Mouse (Mus musculus) erythroid progenitor cell, adult 5-6 weeks (primary cell): Measurements from ENCODE around the gene Armcx1. TPM values are rescaled to one million over a fixed set of nuclear protein-coding genes. Genes with fewer than 3 reads are reported as not detected.
"Not testable (repeated sequence)": the region's sequence is repeated elsewhere in the genome, so short reads cannot be mapped to it uniquely, and the experiment has no call there.

ENCODE experiments used
- ATAC-seq: replicated peaks from 2 replicates; pipeline ENCODE4 v1.8.0; 2016; ENCODE audit warnings: moderate number of reproducible peaks, mild to moderate bottlenecking, moderate TSS enrichment, inconsistent platforms; ENCODE audit not compliant: poor library complexity, low FRiP score, severe bottlenecking
- total RNA-seq, 2 experiments: library from RNA; stranded (forward) in 1 of 2; stranded (reverse) in 1 of 2; fragments of 150-400 nt in 1 of 2; fragments of 186-747, 209-891 nt in 1 of 2; gene quantifications; 2 replicates each; pipeline versions ENCODE4 v1.2.3 to v1.2.4; 2015 to 2017; ENCODE audit warnings: low replicate concordance in 2 of 2

The Armcx1 gene
- not detected in 2 replicates for total RNA-seq (2015; ENCODE audit: low replicate concordance)
- total RNA-seq (2017; ENCODE audit: low replicate concordance) = 0.15 and 0.39 TPM in 2 replicates

GRCm38 (mm10) chrX:134717752-134718308 lies at the start of gene Armcx1:
TSS of gene Armcx1 (plus strand) at chrX:134717963.
- peak; percentile 61; the same call in 1 of the 2 replicates for ATAC-seq

- ATAC-seq = no peak
Observed at GRCm38 (mm10) chrX:134675022-134675421, 42.7 kb upstream of the Armcx1 start.

- ATAC-seq = no peak
Observed at GRCm38 (mm10) chrX:134675959-134676358, 41.8 kb upstream of the Armcx1 start.

GRCm38 (mm10) chrX:134684936-134685335 lies 32.8 kb upstream of the Armcx1 start:
- ATAC-seq = no peak

- ATAC-seq = no peak
Observed at GRCm38 (mm10) chrX:134686267-134686666, 31.5 kb upstream of the Armcx1 start, which contains the start of gene Armcx4. TSS of gene Armcx4 (plus strand) at chrX:134686519.

GRCm38 (mm10) chrX:134686739-134687171 lies 31.0 kb upstream of the Armcx1 start:
- ATAC-seq = no peak

- no peak for ATAC-seq
Observed at GRCm38 (mm10) chrX:134689676-134690075, 28.1 kb upstream of the Armcx1 start.

GRCm38 (mm10) chrX:134690871-134691539 lies 26.8 kb upstream of the Armcx1 start:
- no peak for ATAC-seq

- no peak for ATAC-seq
Observed at GRCm38 (mm10) chrX:134691540-134691935, 26.2 kb upstream of the Armcx1 start.

- no peak for ATAC-seq
Observed at GRCm38 (mm10) chrX:134716863-134717262, 900 bp upstream of the Armcx1 start.

- no peak for ATAC-seq
Observed at GRCm38 (mm10) chrX:134718524-134718923, 761 bp downstream of the Armcx1 start.

- ATAC-seq = not testable (repeated sequence)
Observed at GRCm38 (mm10) chrX:134723762-134724161, 6.0 kb downstream of the Armcx1 start.

- ATAC-seq = no peak
Observed at GRCm38 (mm10) chrX:134729778-134730177, 12.0 kb downstream of the Armcx1 start.

- ATAC-seq = no peak
Observed at GRCm38 (mm10) chrX:134737796-134738195, 20.0 kb downstream of the Armcx1 start.

- ATAC-seq = no peak
Observed at GRCm38 (mm10) chrX:134739160-134739559, 21.4 kb downstream of the Armcx1 start.

GRCm38 (mm10) chrX:134741862-134742261 lies 24.1 kb downstream of the Armcx1 start:
- no peak for ATAC-seq

- ATAC-seq = no peak
Observed at GRCm38 (mm10) chrX:134746459-134746858, 28.7 kb downstream of the Armcx1 start.

- peak; percentile 81 for ATAC-seq
Observed at GRCm38 (mm10) chrX:134750764-134751592, 33.2 kb downstream of the Armcx1 start, which contains the start of gene Armcx6. TSS of gene Armcx6 (minus strand) at chrX:134751417.

GRCm38 (mm10) chrX:134751910-134752309 lies 34.1 kb downstream of the Armcx1 start:
- ATAC-seq = no peak

- ATAC-seq = no peak
Observed at GRCm38 (mm10) chrX:134752584-134752983, 34.8 kb downstream of the Armcx1 start.
